Mouse (Mus musculus): ENCODE measurements around the gene Cage1.

The Cage1 gene

DNA sequence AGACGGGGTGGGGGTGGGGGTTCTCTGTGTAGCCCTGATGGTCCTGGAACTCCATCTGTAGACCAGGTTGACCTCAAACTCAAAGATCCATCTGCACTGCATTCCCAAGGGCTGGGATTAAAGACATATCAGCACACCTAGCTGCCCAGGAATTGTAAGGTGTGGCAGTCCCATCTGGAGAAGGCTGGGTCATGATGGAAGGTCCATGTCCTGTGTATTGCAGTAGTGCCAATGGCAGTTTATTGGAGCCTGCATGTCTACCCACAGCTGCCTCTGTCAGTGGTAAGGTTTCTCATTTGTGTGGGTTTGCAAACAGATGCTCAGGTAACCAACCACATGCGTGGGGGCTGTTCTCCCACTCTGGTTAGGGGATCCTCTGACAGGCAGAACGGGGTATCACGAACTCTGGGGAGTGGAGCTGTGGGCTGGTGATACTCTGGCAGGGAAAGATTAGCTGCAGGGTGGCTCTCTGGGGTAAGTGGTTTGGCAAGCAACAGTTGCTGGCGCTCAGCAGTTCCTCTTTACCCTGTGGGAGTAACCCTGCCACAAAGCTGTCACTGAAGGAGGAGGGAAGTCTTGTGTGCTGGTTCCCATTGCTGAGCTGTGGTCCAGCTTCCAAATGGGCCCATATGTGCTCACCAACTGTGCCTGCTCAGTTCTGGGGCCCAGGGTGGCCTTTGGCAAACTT lies 27.0 kb downstream of the Cage1 start:
- DNase-seq: no peak

DNA sequence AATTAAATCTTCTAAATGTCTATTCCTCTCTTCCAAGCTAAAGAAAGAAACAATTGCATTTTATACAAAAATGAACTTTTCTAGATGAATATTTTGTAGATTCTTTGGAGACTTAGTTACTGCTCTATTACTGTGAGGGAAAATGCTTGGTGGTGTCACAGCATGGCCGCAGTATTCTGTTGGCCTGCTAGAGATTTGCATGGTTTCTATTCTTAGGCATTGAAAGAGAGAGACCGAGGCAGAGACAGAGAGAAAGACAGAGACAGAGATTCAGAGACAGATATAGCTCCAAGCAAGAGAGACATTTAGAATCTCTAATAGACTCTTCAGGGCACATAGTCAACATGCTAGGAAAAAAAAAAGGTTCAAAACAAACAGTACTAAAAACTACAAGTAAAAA lies 28.9 kb downstream of the Cage1 start:
- DNase-seq: no peak

DNA sequence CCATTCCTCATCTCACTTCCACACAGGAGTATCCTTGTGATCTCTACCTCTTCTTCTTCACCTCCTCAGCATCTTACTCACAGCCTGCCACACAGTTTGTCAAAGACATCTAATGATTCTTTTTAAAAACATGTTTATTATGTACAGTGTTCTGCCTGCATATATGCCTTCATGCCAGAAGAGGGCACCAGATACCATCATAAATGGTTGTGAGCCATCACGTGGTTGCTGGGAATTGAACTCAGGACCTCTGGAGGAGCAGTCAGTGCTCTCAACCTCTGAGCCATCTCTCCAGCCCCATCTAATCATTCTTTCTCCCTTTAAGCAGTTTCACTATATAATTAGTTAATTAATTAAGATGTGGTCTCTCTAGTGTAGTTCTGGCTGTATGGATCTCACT lies 34.4 kb downstream of the Cage1 start:
- DNase-seq: no peak

DNA sequence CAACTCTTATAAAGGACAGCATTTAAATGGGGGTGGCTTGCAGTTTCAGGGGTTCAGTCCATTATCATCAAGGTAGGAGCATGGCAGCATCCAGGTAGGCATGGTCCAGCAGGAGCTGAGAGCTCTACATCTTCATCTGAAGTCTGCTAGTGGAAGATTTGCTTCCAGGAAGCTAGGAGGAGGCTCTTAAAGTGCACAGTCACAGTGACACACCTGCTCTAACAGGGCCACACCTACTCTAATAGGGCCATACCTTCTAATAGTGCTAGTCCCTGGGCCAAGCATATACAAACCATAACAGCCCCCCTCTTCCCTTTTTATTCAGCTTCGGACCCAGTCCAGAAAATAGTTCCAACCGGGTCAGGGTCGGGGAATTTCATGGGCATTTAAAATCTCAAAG lies 37.2 kb downstream of the Cage1 start:
- no peak for DNase-seq

DNA sequence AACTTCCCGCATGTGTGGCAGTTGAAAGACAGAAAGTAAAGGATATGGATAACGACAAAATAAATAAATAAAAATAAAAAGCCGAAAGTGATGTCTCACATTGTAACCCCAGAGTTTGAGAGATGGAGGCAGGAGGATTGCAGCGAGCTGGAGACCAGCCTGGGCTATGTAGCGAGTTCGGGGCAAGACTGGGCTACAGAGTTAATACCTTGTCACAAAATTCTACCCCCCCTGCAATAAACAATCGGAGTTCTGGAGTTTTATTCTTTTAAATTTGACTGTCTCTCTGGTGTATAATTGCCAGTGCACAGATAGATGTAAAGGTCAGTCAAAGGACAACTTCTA lies 42.5 kb downstream of the Cage1 start:
- DNase-seq: no peak

DNA sequence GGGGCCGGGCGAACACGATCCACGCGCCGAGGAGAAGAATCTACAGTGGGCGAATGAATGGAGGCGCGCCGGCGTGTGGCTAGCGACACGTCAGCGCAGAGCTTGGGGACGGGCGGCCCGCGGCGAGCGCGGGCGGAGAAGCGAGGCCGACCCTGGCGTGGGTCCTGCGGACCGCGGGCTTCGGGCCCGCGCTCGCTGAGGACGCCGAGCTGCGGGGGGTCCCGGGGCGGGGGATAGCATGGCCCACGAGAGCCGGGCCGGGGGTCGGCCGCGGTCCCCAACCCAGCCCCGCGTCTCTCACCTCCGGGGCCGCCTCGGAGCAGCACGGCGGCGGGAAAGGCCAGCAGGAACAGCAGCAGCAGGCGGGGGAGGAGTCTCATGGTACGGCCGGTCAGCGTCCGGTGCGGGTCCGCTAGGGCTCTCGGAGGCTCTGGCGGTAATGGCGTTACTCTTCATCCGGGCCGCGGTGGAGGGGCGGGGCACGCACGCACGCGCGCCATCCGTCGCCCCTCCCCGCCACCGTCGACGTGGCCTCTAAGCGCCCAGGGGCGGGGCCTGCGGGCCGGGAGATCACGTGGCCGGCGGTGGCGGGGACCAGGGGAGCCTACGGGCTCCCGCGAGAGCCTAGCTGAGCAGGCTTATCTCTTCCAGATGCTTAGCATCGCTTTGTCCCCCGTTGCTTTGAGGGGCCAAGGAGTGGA lies 43.0 kb downstream of the Cage1 start, which contains the start of gene Ssr1:
TSS of gene Ssr1 (minus strand) at position 514 of the 701 bp plus-strand sequence.
- peak; percentile 94 to 96 for DNase-seq

DNA sequence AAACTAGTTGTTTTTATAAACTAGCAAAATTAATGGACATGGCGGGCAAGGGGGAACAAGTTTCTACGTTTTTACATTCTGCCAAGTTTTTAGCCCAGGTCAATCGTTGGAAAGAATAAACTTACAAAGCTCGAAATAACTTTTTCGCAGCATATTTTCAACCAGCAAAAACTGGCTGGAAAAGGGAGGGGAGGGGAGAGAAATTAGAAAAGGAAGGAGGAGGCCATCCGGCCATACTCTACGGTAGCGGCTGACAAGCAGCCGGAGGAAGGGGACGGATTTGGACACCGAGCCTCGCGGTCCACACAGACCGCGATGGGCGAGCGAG lies 43.5 kb downstream of the Cage1 start:
- no peak for DNase-seq

DNA sequence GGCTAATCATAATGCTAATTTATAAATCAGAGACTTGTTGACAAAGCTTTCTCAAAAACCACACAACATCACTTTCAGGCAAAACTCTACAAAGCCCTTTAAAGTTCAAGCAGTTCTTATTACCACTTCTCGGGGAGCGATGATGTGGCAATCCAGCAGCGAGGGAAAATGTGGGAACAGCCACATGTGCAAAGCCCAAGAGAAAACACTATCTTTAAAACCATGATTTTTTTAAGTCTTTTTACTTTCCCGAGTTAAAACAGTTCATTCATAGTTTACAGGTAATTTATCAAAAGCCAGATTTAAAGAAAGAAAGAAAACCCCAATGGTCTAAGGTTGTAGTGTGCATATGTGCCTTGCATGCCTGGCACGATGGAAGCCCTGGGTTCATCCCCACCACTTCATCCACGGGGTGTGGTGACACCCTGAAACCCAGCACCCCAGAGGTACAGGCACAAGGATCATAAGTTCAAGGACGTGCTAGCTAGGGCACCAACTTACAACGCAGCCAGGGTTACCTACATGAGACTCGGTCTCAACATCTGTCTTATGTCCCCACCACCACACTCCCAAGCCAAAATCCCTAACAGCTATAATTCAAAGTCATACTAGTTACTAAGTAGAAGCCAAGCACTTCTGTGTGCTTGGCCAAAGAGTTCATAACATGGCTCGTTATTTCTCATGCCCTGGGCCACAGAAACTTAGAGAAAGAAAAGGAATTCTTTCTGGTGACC lies 44.1 kb downstream of the Cage1 start:
- DNase-seq: no peak

DNA sequence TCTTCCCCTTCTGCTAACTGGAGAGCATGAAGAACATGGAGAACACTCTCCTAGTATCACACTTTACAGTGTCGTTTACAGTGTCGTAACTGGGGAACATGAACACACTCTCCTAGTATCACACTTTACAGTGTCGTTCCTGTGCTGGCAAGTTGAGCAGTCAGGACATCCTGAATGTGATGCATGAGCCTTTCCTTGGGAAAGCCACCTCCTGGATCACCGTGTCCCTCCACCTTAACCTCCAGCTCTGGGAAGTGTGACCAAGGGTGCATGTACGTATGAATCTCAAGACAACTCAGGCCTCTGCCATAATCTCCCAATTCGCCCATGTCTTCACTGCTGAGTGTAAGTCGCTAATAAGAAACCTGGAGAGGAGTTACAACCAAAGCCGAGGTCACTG lies 47.2 kb downstream of the Cage1 start:
- DNase-seq: no peak

DNA sequence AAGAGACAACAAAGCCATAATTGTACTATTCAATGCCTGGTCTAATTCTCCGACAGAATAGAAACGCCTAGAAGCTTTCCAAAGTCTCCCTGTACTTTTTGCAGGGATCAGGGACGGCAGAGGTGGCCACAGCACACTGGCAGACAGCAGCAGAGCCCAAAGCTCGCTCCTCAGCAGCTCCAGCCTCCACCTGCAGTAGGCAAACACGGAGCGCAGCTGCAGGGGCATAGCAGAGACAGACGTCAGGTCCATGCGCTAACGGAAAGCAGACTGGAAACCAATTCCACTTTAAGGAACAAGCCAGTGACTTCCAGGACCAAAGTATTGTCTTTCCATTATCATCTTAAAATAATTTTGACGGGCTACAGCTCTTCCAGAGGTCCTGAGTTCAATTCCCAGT lies 50.7 kb downstream of the Cage1 start:
- DNase-seq: no peak

DNA sequence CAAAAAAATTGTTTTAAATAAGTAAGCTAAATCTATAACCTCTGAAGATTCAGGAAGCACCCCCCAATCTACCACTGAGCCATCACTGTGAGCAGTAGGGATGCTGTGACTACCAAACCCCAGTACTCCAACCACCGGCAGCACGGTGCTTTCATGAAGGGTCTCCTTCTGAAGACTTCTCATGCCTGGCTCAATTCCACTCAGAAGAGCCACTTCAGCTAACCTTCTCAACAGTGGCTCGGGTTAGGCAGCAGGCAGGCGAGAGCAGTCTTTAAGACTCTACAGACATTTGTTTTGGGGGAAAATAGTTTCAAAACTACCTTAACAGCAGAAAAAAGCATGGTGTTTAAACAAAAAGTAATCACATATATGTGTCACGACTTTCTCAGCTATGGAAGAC lies 55.8 kb downstream of the Cage1 start:
- DNase-seq: no peak

DNA sequence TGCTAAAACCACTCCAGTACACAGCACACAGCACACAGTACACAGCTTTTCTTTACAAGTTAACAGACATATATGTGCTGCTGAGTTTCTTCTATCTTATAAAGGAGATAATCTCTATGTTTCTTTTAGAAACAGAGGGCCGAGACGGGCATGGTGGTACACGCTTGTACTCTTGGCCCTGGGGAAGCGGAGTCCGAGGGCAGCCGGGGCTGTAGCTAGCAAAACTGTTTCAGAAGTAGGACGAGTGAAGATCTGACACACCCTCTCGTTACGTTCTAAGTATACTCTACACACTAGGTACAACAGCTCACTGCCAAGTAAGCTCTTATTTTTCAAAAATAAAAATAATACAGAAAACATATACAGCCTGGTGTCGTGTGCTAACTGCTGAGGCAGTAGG lies 56.5 kb downstream of the Cage1 start:
- DNase-seq: no peak

DNA sequence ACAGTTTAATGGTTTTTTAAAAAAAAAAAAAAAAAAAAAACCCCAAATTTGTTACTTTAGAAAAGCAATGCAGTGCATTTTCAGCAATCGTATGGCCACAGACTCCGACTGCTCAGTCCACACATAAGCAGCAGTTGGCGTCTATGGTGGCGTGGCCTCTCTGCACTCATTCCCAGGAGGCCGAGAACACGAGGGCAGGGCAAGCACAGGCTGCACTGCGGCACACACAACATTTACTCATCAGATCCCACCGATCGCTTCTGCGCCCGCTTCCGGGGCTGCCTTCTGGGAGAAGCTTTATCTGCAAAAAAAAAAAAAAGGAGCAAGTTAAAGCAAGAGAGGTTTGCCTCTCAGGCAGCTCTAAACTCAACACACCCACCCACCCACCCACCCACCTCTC lies 57.4 kb downstream of the Cage1 start:
- DNase-seq: no peak

DNA sequence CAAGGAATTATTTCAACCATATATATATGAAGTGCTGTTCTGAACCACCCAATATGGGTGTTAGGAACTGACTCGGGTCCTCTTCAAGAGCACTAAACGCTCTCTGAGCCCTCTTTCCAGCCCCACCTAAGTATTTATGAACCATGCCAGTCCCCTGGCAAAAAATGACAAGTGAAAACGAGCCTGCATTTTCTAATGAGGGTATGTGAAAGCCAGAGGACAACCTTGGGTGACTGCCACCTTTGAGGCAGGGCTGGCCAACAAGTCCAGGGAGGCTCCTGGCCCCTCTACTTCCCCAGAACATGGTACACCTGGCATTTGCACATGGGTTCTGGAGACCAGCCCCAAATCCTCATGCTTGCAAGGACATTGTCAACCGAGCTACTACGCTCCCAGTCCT lies 62.1 kb downstream of the Cage1 start:
- no peak for DNase-seq

DNA sequence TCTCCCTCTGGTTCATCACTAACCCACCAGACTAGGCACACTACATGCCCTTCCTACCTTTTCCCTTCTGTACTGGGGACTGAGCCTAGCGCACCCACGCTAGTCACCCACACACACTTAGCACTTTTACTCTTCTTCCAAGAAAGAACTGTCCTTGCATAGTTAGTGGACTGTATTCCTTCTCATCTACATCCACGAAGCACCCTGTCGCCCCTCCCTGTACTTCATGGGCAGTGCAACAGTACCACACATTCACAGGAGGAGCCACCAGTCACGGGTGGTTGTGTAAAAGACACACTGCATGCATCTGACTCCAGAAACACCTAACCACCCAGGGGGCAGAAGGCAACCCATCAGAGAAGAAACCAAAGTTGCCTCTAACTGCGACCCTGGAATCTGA lies 62.8 kb downstream of the Cage1 start:
- DNase-seq: no peak

DNA sequence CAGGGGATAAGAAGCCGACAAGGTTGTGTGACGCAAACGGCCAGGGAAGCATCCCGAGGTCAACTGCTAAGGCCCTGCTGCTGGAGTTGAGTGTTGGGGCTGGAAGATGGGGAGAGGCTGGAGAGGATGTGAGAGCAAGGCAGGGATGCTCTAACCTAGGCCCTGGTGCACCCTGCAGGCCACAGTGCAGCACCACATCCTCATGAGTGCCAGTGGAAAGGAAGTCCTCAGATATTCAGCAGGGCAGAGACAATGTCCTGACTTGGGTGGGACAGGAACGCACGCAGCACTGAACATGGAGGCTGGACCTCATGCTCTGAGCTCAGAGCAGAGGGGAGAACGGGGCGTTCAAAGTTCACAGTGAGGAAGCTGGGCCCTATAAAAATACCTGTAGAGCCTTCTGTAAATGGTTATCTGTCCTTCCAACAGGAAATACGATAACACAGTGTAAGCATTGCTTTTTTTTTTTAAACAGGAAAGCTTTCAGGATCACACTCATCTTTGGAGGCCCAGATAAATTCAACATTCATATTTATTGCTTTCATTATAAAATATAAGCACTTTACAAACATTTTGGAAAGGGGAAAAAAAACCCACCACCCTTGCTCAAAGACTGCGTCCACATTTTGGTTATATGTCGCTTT lies 65.9 kb downstream of the Cage1 start:
- DNase-seq: no peak

DNA sequence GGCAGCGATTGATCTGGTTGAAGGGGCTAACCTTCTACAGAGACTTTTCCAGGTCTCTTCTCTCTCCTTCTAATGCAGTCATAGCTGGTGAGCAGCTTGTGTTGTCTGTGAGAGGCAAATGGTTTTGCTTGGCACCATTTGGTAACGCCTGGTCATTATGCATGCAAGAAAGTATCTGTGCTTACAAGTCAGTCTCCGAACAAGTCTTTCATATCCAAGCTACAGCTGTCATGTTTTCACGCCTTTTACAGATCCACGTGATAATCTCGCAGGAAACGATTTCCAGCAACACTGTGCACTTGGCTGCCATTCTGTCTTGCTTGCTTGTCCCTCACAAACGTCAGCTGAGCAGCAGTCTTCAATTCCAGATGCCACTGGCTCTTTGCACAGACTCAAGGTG lies 66.9 kb downstream of the Cage1 start:
- no peak for DNase-seq

DNA sequence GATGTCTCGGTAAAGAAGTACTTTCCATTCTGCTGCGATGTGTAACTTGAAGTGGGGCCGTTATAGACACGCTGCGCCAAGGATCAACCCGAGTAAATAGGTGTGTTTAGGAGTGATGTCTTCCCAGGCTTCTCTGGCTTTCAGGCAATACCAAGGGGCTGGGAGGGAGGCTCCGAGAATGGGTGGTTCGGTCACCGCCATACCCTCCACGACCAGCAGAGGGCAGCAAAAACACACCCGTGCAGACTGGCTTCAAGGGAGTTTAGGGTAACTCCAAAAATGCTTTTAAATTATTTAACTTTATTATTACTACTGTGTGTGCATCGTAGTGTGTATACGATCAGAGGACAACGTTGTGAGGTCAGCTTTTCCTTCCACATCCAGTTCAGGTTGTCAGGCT lies 67.5 kb downstream of the Cage1 start:
- DNase-seq: peak; percentile 78 to 89

DNA sequence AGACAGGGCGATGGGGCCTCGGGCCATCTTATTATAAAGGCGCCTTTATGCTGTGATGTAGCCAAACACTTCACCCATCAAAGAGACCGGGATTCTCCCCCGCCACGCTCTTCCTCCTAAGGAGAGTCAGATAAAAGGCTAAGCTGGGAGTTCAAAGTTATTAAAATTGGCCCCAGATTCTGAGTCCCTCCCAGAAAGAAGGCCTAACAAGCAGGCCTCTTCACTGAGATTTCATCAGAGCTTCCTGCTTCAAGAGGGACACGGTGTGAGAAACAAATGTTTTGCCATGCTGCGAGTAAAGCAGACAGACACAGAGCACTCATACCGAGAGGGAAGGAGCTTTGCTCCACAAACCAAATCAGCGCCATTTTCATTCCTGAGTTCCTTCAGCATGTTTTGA lies 69.3 kb downstream of the Cage1 start:
- no peak for DNase-seq

DNA sequence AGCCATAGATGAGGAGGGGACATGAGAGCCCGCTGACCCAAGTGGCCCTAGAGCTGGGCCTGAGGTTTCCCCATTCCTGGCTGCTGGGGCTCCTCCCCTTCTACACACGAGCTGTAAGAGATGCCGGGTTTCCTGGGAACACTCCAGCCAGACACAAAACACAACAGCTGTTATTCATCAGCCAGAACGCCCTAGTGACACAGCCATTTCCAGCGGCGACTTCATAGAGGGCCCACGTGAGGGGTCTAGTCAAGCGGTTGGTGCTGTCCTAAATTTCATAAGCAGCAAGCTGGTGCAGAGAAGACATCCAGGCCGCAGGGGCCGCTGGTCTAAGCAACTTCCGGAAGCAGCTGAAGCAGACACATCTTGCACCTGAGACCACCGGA lies 69.8 kb downstream of the Cage1 start:
- DNase-seq: no peak

DNA sequence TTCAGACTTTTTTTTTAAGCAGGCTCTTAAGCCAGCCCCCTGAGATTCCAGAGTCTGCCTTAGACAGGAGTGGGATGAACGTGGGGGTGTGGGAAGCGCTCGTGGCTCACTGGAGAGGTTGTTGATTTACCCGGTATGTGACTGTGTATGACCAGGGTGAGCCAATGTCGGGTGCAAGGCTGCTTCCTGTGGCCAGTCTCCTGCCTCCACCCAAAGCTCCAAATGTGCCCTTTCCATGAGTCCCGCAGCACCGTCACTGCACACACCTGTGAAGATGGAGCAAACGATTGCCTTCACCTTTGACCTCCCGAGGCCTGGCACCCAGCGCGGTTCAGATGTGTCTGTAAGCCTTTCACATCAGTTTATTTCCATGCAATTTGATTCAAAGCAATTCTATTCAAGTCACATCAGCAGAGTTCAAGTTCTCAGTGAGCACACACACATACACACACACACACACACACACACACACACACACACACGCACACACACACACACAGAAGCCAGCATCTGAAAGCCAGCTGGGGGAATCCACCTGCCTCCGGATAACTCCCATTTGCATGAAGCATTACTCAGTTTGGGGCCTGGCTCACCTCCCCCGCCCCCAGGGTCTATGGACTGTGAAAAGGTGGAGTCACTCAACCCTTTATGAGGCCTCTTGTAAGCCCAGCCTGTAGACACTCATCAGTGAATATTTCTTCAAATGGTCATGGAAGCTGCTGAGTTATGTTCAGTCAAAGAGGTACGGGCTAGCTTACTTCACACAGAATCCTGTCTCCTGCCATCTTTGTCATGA lies 70.4 kb downstream of the Cage1 start:
- DNase-seq: no peak

DNA sequence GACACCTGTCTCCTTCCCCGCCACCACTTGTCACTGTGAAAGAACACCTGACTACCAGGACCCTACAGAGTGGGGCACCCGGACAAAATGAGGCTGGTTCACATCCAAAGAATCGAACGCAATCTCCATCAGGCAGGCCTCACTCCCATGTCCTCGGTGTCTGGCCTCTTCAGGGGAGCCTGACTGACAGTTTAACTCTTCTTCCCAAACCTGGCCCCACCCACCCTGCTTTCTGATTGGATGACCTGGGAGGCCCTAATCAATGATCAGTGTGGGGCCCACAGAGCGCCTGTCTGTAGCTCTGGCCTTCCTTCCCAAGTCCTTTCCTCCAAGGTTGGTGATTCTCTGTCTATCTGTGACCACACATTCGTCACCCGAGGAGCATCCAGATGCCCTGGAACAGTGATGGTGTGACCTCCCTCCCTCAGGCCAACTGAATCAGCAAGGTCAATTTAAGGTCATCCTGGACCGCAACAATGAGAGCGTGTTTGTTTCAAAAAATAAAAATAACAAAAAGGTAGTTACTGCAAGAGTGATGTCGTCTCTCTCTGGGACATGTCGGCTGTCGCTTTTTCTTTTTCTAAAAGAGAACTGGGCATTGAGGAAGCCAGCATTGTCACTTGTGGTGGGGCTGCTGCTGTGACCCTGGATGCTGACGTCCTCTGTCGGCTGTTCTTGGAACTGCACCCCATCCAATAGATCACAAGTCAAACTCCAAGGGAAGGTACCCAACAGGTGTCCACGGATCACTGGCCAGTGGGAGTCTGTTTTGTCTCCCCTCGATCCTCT lies 71.5 kb downstream of the Cage1 start:
- DNase-seq: no peak

Data from thymus, postnatal 36 days (tissue).